Mouse (Mus musculus) small intestine, adult 2 months (tissue): ENCODE measurements around the gene Cachd1.

Experiments
- CTCF ChIP-seq: fragments of 200-500 bp; IDR thresholded peaks from 2 replicates; pipeline ENCODE4 v1.5.1; 2012; ENCODE audit warnings: low read depth, mild to moderate bottlenecking, control low read depth, inconsistent platforms, low read length, moderate library complexity, mixed read lengths; ENCODE audit not compliant: insufficient replicate concordance, insufficient read length; ENCODE audit errors: extremely low read depth
- POLR2A ChIP-seq: fragments of 200-500 bp; IDR thresholded peaks from 2 replicates; pipeline ENCODE4 v1.6.1; 2012; ENCODE audit warnings: low read depth, mild to moderate bottlenecking, control low read depth, inconsistent platforms, low read length, moderate library complexity

DNA sequence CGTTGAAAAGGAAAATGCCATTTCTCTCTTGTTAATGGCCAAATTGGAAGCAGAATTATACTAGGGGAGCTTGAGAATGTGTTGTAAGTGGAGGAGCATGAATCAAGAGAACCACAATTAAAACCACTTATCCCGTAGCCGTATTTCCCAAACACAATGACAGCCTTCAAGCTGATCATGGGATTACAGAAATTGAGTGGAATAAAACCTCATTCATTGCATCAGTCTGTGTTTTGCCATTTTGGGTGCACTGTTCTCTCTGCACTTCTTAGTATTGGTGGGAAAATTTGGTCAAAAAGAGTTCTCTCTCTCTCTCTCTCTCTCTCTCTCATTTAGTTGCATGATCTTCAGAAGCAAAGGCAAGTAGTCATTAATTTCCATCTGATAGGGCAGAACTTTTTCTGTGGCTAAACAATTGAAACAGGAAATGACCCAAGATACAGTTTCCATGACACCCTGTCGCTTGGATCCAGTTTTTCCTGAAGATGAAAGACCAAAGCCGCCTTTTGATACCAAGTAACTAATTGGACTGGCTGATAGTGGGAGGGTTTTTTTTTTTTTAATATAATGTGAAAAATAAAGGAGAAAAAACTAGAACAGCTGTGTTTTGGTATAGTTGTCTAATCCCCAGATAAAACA, 34.7 kb downstream of the Cachd1 start:
- TF ChIP-seq CTCF (no peak), POLR2A (no peak)
